Mouse (Mus musculus) embryonic facial prominence, embryonic 10.5 days (tissue): ENCODE measurements around the gene Cuedc1. TPM values are rescaled to one million over a fixed set of nuclear protein-coding genes. Genes with fewer than 3 reads are reported as not detected.

Experiments
- DNase-seq: peaks from one replicate; pipeline ENCODE4 v3.0.0-alpha.2; 2017; ENCODE audit warnings: low spot score
- H3K27ac ChIP-seq: fragments of 300-500 bp; sonication (generic); replicated peaks from 2 replicates; pipeline ENCODE4 v1.5.1; 2016; ENCODE audit warnings: mild to moderate bottlenecking
- H3K27me3 ChIP-seq: fragments of 300-500 bp; sonication (generic); replicated peaks from 2 replicates; pipeline ENCODE4 v1.6.1; 2016; ENCODE audit warnings: low read depth, mild to moderate bottlenecking; ENCODE audit not compliant: poor library complexity, severe bottlenecking
- H3K36me3 ChIP-seq: fragments of 300-500 bp; sonication (generic); replicated peaks from 2 replicates; pipeline ENCODE4 v1.6.1; 2016; ENCODE audit warnings: mild to moderate bottlenecking, moderate library complexity
- H3K4me1 ChIP-seq: fragments of 300-500 bp; sonication (generic); 2 replicates; pipeline ENCODE4 v1.6.1; 2016
- H3K4me3 ChIP-seq: fragments of 300-500 bp; sonication (generic); 2 replicates; pipeline ENCODE4 v1.5.1; 2016; ENCODE audit warnings: mild to moderate bottlenecking, moderate library complexity
- H3K9me3 ChIP-seq: fragments of 300-500 bp; sonication (generic); 2 replicates; pipeline ENCODE4 v1.6.1; 2016; ENCODE audit warnings: mild to moderate bottlenecking
- WGBS: fragments of 180-500 bp; shearing (Covaris S2); methylation state at CpG from one replicate; pipeline ENCODE4 v1.1.7; 2016; 5-methylcytosine and 5-hydroxymethylcytosine counted together
- polyA plus RNA-seq: library from polyadenylated mRNA; unstranded; fragments of >200 nt; fragmentation: Nextera tagmentation; extraction: Ambion mirVana; gene quantifications from 2 replicates; pipeline ENCODE4 v1.2.1, GENCODE M21; 2016

The Cuedc1 gene
- polyA plus RNA-seq, 1 experiment from 2014 or later = 21.9 TPM

- H3K36me3 ChIP-seq = peaks cover 6% of the 10 kb centered on the region
- H3K9me3 ChIP-seq = no peaks in the 10 kb centered on the region
- H3K27me3 ChIP-seq = no peaks in the 10 kb centered on the region
- H3K27ac ChIP-seq = peak overlapping the region; percentile 71
- peaks cover 60% of the 10 kb centered on the region for H3K4me1 ChIP-seq
- no peak overlapping the region for H3K4me3 ChIP-seq
- 10% methylated on average over 5 of the region's 5 CpGs for WGBS
- DNase-seq = peak; percentile 51
Observed at GRCm38 (mm10) chr11:88126306-88126793, 28.5 kb downstream of the Cuedc1 start.

GRCm38 (mm10) chr11:88128461-88128860 lies 30.6 kb downstream of the Cuedc1 start:
- no peak overlapping the region for H3K27ac ChIP-seq
- DNase-seq = no peak
- H3K27me3 ChIP-seq = no peaks in the 10 kb centered on the region
- peaks cover 51% of the 10 kb centered on the region for H3K4me1 ChIP-seq
- H3K9me3 ChIP-seq = no peaks in the 10 kb centered on the region
- H3K4me3 ChIP-seq = no peak overlapping the region
- 92% methylated on average over 9 of the region's 9 CpGs for WGBS
- H3K36me3 ChIP-seq = 0 out of 2 replicates have a peak, but pooled peaks cover 7% of the 10 kb centered on the region

- no peaks in the 10 kb centered on the region for H3K9me3 ChIP-seq
- H3K36me3 ChIP-seq = peaks cover 13% of the 10 kb centered on the region; the same call in 1 of the 2 replicates
- 63% methylated on average over 3 of the region's 3 CpGs for WGBS
- H3K4me1 ChIP-seq = peaks cover 42% of the 10 kb centered on the region
- peak overlapping the region; percentile 15 for H3K27ac ChIP-seq
- no peak overlapping the region for H3K4me3 ChIP-seq
- H3K27me3 ChIP-seq = no peaks in the 10 kb centered on the region
- DNase-seq = no peak
Observed at GRCm38 (mm10) chr11:88129281-88129680, 31.4 kb downstream of the Cuedc1 start.

GRCm38 (mm10) chr11:88129935-88130334 lies 32.1 kb downstream of the Cuedc1 start:
- Histone ChIP-seq H3K9me3 (no peaks in the 10 kb centered on the region), H3K4me1 (peaks cover 43% of the 10 kb centered on the region), H3K27ac (no peak overlapping the region; the same call in 1 of the 2 replicates), H3K4me3 (no peak overlapping the region), H3K36me3 (peaks cover 13% of the 10 kb centered on the region; the same call in 1 of the 2 replicates), H3K27me3 (no peaks in the 10 kb centered on the region)
- DNase-seq = no peak
- WGBS = 94% methylated on average over 10 of the region's 10 CpGs

GRCm38 (mm10) chr11:88131847-88132246 lies 34.0 kb downstream of the Cuedc1 start:
- Histone ChIP-seq H3K36me3 (peaks cover 13% of the 10 kb centered on the region; the same call in 1 of the 2 replicates), H3K4me3 (no peak overlapping the region), H3K27me3 (no peaks in the 10 kb centered on the region), H3K4me1 (peaks cover 35% of the 10 kb centered on the region), H3K27ac (peak overlapping the region; percentile 74), H3K9me3 (no peaks in the 10 kb centered on the region)
- 60% methylated on average over 8 of the region's 8 CpGs for WGBS
- DNase-seq = no peak

- peaks cover 10% of the 10 kb centered on the region; the same call in 1 of the 2 replicates for H3K36me3 ChIP-seq
- 0 out of 2 replicates have a peak overlapping the region, but pooled peaks have one; percentile 15 for H3K27ac ChIP-seq
- peaks cover 62% of the 10 kb centered on the region for H3K4me1 ChIP-seq
- H3K27me3 ChIP-seq = peaks cover 4% of the 10 kb centered on the region; the same call in 1 of the 2 replicates
- 57% methylated on average over 7 of the region's 7 CpGs for WGBS
- DNase-seq = no peak
- H3K9me3 ChIP-seq = no peaks in the 10 kb centered on the region
- no peak overlapping the region for H3K4me3 ChIP-seq
Observed at GRCm38 (mm10) chr11:88135218-88135617, 37.4 kb downstream of the Cuedc1 start.

GRCm38 (mm10) chr11:88137814-88138425 lies 40.1 kb downstream of the Cuedc1 start:
- Histone ChIP-seq H3K27ac (peak overlapping the region; percentile 87), H3K36me3 (peaks cover 9% of the 10 kb centered on the region), H3K4me1 (peaks cover 73% of the 10 kb centered on the region), H3K4me3 (peak overlapping the region; percentile 36; the same call in 1 of the 2 replicates), H3K27me3 (peaks cover 4% of the 10 kb centered on the region; the same call in 1 of the 2 replicates), H3K9me3 (no peaks in the 10 kb centered on the region)
- WGBS = 75% methylated on average over 12 of the region's 12 CpGs
- no peak for DNase-seq

- peaks cover 3% of the 10 kb centered on the region; the same call in 1 of the 2 replicates for H3K9me3 ChIP-seq
- H3K36me3 ChIP-seq = peaks cover 7% of the 10 kb centered on the region
- H3K4me1 ChIP-seq = peaks cover 80% of the 10 kb centered on the region
- DNase-seq = peak; percentile 82
- peak overlapping the region; percentile 87 for H3K27ac ChIP-seq
- H3K27me3 ChIP-seq = peaks cover 4% of the 10 kb centered on the region; the same call in 1 of the 2 replicates
- WGBS = 3% methylated on average over 20 of the region's 20 CpGs
- H3K4me3 ChIP-seq = peak overlapping the region; percentile 36
Observed at GRCm38 (mm10) chr11:88139256-88139861, 41.5 kb downstream of the Cuedc1 start.

GRCm38 (mm10) chr11:88140066-88141060 lies 42.5 kb downstream of the Cuedc1 start:
- peaks cover 3% of the 10 kb centered on the region; the same call in 1 of the 2 replicates for H3K9me3 ChIP-seq
- H3K27me3 ChIP-seq = peaks cover 4% of the 10 kb centered on the region; the same call in 1 of the 2 replicates
- H3K4me3 ChIP-seq = peak overlapping the region; percentile 36; the same call in 1 of the 2 replicates
- H3K4me1 ChIP-seq = peaks cover 81% of the 10 kb centered on the region
- peaks cover 10% of the 10 kb centered on the region for H3K36me3 ChIP-seq
- WGBS = 14% methylated on average over 13 of the region's 13 CpGs
- H3K27ac ChIP-seq = peak overlapping the region; percentile 87
- no peak for DNase-seq

GRCm38 (mm10) chr11:88142362-88142761 lies 44.5 kb downstream of the Cuedc1 start:
- Histone ChIP-seq H3K4me3 (no peak overlapping the region), H3K9me3 (peaks cover 3% of the 10 kb centered on the region; the same call in 1 of the 2 replicates), H3K27me3 (peaks cover 4% of the 10 kb centered on the region; the same call in 1 of the 2 replicates), H3K4me1 (peaks cover 89% of the 10 kb centered on the region), H3K27ac (peak overlapping the region; percentile 67), H3K36me3 (peaks cover 10% of the 10 kb centered on the region)
- WGBS = 71% methylated on average over 8 of the region's 8 CpGs
- no peak for DNase-seq

GRCm38 (mm10) chr11:88144100-88144499 lies 46.2 kb downstream of the Cuedc1 start:
- no peak overlapping the region for H3K4me3 ChIP-seq
- H3K27ac ChIP-seq = no peak overlapping the region
- peaks cover 10% of the 10 kb centered on the region for H3K36me3 ChIP-seq
- no peaks in the 10 kb centered on the region for H3K27me3 ChIP-seq
- DNase-seq = no peak
- H3K9me3 ChIP-seq = peaks cover 3% of the 10 kb centered on the region; the same call in 1 of the 2 replicates
- peaks cover 89% of the 10 kb centered on the region for H3K4me1 ChIP-seq
- WGBS = 75% methylated on average over 4 of the region's 4 CpGs
